Mouse (Mus musculus) kidney, adult 2 months (tissue): ENCODE measurements around the gene Ankrd6.

Experiments
- CTCF ChIP-seq: fragments of 200-500 bp; conservative IDR thresholded peaks from 2 replicates; pipeline ENCODE4 v1.5.1; 2011; ENCODE audit warnings: low read depth, mild to moderate bottlenecking, control low read depth, low read length, moderate library complexity, mixed read lengths; ENCODE audit not compliant: insufficient read depth, insufficient read length
- POLR2A ChIP-seq: fragments of 200-500 bp; IDR thresholded peaks from one replicate; pipeline ENCODE4 v1.6.1; 2011; ENCODE audit warnings: low read depth, low read length, control low read depth

DNA sequence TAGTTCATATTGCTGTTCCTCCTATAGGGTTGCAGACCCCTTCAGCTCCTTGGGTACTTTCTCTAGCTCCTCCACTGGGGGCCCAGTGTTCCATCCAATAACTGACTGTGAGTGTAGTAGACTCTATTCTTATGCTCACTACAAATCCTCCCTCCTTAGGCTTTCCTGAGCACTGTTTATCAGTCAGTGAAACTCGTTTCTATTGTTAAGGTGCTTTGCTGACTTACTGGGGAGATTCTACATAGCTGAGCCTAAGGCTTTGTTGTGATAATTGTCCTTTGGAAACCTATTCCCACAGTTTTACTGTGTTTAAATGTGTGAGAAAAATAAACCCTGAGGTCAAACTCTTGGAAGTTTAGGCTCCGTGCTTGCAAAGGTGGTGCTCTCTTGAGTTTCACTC is 5.8 kb upstream of the Ankrd6 start:
- TF ChIP-seq POLR2A: no peak
- TF ChIP-seq CTCF: no peak
